Mouse (Mus musculus): ENCODE data around the gene Met.

Gene Met

DNA sequence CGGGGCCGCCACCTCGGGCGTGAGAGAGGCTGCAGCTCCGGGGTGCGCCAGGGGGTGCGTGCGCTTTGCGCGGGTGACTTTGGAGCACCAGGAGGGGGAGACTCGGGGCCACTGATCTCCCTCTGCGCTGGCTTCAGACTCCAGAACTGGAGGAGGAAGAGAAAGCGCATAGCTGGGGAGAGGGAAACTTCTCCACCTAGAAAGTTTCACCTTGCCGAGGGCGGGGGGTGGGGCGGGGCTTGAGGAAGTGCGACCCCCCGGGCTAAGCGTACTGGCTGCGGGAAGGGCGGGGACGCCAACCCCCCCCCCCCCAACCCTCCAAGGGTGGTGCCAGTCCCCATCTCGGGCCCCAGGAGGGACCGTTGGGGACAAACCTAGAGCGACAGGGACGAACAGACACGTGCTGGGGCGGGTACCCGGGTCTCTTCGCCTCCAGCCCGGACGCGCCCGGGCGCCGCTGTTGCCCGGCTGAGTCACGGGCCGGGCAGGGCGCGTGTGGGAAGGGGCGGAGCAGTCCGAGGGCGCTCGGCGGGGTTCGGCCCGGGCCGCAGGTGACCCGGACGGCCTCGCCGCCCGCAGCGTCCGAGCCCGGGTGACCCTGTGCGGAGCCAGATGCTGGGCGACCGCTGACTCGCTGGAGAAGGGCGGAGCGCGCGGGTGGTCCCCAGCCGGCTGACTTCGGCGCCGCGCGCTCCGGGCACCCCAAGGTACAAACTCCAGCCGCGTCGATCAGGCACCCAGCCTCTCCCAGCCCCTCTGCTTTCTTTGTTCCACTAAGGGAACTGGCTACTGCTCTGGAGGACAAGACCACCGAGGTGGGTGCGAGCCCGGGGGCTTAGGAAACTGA is at the start of gene Met:
Gene Met (plus strand): TSS at position 367 of the 847 bp plus-strand sequence.
- DNase-seq (ENCODE audit: low spot score), result peak; percentile 23

DNA sequence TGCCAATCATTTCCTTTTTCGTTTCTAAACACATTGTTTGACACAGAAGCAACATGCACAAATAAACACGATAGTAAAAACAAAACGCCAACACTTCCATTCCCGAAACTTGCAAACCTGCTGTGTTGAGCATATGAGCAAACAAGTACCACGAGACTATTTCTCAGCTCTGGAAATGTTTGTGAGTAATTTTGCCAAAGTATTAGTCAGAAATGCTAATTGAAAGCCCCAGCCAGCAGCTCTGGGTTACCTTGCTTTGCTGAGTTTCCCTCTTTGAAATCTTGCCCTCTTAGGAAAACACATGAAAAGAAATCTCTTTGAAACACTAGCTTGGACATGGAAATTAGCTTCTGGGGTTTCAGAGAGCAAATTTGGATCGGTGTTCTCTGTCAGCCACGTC is 45.4 kb upstream of the Met start:
- no peak for DNase-seq (ENCODE audit: low spot score)

DNA sequence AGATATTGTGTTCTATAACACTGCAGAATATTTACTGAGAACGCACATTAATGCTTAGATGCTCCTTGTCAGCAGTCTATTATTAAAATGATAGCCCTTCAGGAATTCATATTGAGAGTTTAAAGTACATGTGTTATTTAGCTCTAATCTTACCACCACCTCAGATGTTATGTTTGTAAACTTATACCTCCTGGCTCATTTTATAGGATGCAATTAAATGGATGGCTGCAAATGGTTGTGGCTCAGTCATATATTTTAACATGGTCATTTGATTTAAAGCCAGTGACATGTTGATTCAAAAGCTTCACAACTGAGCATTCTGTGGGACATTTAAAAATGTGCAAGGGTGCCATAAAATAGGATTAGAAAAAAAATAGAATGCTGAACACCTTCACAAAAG is 41.2 kb upstream of the Met start:
- DNase-seq (ENCODE audit: low spot score), result no peak

DNA sequence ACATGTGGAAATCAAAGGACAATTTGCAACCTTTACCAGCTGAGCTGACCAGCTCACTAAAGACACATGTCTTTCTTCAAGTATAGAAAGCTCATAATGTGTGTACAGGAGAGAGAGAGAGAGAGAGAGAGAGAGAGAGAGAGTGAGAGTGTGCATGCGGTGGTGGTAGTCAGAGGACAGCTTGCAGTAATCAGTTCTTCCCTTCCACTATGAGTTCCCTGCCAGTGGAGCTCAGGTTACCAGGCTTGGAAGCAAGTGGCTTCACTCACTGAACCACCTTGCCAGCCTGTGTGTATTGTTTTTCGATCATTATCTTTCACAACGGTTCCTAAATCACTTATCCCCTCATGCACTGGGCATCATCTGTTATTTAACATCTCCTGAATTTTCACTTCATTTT is 34.6 kb upstream of the Met start:
- DNase-seq (ENCODE audit: low spot score), result no peak

DNA sequence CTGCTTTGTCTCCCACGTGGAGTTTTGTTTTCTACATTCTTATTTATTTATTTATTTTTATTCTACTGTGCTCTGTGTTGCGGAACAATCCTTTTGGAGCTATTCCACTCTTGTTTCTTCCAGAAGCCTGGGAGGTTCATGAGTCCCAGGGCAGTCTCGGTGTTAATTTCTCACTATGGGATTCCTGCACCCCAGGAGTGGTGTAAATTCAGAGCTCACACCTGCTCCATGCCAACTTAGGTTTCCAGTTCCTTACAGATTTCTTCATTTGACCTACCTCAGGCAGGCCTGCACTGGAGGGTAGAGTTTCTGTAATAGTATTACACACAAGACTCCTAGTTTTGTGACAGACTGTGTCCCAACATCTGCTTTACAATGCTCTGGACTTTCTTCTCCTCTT is 34.0 kb upstream of the Met start:
- DNase-seq (ENCODE audit: low spot score), result no peak

DNA sequence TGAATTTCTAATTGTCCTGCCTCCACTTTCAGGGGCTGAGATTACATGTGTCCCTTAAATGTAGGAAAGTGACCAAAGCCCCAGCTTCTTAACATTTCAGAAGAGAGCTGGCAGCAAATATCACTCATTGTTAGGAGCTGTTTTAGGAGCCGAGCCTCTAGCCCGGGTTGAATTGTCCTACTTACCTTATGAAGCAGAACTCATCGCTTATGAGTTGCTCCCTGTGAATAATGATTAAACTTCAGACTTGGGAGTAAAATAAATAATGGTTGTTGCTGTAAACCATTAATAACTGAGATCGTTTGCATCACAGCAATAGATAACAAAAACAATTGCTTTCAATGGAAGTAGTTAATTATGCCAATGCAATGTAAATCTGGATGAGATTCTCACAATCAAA is 20.3 kb upstream of the Met start:
- no peak for DNase-seq (ENCODE audit: low spot score)

DNA sequence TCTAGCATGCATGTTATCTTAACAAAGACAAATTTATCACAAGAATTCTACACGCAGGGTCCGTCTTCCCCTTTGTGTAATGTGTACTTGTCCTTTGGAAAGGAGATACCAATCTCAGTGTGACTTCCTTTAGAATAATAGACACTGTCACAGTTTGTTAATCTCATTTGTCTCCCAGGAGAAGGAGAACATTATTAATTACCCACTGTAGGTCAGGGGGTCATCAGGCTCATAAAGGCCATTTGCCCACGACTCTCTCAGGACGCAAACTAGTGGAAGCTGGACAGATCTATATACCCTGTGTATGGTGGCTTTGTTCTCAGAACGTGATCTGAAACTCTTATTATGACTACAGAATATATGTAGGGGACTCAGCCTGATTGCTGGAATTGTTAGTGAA is 12.3 kb upstream of the Met start:
- no peak for DNase-seq (ENCODE audit: low spot score)

DNA sequence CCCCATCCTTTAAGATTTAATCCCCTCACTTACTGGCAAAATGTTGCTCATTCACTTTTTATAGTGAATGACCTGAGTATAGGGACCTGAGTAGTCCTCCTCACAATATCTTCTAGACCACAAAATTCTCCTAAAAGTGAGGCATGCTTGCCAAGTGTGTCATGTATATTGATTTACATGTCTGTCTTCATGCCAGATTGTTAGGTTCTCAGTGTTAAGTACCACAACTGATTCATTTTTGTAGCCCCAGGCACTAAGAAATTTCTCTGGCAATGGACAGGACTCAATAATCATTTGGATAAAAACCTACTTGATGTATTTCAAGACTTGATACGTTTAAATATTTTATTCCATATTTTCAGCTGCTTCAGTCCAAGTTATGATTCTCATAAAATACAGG is 8.5 kb upstream of the Met start:
- DNase-seq (ENCODE audit: low spot score), result no peak

DNA sequence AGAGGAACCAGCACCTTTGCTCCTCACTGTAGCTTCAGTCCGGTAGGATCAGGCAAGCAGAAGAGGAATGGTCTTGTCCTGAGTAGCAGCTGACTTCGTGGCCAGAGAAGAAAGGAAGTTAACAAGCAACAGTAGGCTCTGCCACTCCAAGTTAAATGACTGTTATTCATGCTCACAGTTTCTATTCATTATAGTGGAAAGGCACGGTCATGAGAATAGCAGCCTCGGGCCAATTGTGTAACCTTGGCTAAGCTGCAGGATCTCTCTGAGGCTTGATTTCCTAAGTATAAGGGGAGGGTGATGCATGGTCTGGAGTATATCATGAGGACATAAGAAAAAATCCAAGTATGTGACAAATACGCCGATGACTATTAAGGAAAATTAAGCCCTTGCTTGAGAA is 4.0 kb upstream of the Met start:
- DNase-seq (ENCODE audit: low spot score), result no peak

DNA sequence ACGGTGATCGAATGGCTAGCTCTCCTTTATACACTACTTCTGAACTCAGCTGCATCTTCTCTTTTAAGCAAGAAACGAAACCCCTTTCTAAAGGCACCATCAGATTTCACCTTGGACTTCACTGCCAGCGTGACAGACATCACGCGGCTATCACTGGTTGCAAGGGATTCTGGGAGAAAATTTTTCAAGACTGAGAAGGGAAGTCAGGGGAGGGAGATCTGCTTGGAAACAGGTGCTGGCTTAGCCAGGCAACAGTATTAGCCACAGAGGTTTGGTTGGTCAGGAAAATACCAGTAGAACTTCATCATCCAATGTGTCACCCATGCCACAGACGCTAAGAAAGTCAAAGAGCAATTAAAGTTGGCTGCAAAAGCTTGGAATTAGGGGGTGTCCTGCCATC is 2.2 kb upstream of the Met start:
- DNase-seq (ENCODE audit: low spot score), result no peak

DNA sequence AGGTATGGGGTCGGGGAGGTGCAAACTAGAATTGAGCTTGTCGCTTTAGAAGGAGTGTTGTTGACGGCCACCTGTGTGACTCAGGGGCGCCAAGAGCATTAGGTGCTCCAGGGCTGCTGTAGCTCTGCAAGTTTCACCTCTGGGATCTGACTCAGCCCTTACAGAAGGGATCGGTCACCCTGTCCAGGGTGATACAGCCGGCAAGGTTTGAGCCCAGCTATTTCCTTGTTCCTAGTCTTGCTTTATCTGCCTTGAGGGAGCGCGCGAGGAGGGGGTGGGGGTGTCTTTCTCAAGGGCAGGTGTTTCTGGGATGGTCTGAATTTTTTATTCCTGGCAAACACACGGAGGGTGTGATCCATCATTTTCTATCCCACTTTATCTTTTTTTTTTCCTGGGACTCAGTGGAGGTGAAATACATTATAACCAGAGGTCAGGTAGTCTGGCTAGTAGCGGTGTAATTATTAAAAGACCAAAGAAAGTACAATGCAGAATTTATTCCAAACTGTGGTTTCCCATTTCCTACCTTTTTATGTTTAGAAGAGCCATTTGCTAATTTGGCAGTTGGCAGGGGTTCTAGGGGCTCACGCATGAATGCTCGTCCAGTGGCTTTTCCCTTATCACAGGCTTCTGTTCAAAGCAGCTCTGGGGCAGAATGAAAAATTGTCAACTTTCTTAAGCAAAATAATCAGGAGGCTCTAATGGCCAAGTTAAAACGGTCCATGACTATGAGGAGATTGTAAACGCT is 853 bp downstream of the Met start:
- DNase-seq (ENCODE audit: low spot score), result no peak

DNA sequence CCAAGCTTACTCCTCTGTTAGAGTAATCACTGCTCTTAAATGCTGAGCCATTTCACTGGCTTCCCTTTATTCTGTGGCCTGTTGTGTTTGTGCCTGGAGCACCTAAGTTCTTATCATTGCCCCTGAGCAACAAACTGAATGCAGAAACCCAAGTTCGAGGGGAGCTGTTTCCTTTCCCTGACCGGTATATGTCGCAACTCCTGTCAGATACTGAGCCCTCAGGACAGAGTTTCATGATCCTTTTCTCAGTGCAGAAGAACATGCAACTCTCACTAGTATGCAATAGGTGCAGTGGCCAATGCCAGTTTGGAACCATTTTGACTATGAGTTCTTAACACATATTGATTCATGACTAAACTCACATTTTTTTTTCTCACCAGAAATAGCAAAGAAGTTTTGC is 2.9 kb downstream of the Met start:
- no peak for DNase-seq (ENCODE audit: low spot score)

DNA sequence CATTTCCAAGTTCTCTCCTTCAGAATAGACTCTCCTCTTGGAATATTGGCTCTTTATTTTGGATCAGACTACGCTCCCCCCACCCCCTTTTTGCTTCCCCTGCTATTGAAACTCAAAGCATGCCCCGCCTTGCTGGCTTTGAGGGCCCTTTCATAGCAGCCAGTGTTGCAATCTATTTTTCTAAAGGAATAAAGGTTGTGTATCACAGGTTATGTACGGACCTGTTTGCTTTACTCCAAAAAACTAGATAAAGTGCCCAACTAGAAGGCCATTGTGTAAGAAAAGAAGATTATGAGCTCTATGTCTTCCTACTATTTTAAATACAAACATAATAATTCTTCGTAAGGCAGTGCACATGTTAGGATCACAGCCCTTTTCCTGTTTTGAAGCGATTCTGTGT is 5.4 kb downstream of the Met start:
- DNase-seq (ENCODE audit: low spot score), result no peak

DNA sequence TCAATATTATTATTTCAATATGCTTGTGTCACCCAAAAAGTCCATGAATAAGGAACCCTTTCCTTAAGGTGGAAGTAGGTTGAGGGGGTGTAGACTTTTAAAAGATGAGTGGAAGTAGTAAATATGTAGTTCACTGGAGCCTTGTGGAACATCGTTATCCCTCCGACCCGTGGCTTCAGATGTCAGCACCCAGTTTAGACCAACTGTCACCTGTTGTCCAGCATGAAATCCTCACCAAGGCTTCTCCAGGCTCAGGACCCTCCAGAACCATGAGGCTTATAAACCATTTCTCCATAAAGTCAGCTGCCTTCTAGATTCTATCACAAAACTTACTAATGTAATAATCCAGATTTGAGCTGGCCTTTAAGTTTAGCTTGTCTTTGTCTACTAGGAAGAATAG is 9.5 kb downstream of the Met start:
- DNase-seq (ENCODE audit: low spot score), result no peak

DNA sequence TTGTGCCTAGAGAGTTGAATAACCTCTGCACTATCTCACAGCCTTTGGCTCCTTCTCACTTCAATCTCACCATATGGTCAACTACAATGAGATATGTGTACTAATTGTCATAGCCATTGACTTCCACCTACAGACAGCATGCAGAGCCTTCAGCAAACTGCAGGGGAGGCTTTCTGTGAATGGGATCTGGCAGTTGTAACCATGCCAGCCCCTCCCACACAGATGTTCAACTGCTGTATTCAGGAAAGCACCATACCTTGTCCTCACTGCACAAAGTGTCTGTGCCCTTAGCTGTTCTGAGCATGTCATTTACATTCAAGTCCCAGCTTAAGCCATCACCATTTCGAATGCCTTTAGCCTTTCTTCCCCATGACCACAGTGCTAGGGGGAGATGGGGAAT is 14.2 kb downstream of the Met start:
- no peak for DNase-seq (ENCODE audit: low spot score)

DNA sequence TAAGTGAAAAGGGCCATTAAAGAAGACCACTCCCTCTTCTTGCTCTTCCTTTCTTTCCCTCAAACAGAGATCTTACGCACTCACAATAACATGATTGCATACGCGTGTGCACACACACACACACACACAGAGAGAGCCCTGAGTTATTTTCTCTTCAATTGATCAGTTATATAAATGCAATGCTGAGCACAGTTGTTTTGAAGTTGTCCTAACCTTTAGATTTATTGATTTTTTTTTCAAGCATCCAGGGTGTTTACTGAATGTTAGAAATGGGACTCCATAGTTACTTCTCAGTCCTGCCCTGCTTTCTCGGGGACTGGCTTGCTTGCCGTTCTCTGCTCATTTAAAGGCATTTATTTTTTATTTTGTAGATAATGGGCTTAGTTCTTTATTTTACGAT is 14.7 kb downstream of the Met start:
- DNase-seq (ENCODE audit: low spot score), result no peak

DNA sequence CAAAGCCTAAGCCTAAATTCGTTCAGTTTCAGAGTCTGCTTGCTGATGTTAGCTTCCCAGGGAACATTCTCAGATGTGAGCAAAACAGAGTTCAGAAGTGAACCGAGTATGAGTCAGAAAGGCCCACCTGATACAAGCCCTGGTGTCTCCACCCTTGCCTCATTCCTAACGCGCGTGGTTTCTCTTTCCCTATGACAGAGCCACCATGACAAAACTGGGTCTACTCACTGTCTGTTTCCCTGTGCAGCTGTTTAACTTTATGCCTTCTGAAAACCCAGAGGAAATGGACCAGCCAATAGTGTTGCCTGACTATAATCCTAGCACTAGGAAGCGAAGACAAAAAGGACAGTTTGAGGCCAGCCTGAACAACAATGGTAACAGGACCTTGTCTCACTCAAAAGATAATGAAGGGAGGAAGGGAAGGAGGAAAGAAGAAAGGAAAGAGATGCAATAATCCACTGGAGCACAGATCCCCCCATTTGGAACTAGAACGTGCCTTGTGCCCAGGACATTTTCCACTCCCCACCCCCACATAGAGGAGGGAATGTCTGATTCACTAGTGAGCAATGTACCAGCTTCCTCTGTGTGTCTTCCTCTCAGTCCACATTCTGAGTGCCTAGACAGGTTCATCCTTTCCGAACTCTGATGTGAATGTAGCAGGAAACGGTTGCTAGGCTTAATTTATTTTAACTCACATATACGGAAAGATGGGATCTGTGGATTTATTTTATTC is 15.4 kb downstream of the Met start:
- no peak for DNase-seq (ENCODE audit: low spot score)

DNA sequence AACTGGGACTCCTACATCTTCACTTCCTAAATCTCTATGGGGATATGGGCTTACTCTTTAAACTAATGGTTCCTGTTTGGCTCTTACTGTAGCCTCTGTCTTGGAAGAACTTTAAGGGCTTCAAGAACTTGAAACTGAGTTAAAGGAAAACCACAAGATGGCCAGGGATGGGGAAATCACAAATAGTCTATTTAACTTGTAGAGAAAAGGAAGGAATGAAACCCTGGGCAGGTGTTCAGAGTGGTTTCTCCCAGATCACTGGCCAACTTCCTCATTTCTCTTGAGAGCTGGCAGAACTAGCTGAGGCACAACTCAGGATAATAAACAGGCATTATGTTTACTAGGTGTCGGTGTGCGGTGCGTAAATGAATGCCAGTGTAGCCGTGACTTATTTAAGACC is 17.5 kb downstream of the Met start:
- DNase-seq (ENCODE audit: low spot score), result no peak

DNA sequence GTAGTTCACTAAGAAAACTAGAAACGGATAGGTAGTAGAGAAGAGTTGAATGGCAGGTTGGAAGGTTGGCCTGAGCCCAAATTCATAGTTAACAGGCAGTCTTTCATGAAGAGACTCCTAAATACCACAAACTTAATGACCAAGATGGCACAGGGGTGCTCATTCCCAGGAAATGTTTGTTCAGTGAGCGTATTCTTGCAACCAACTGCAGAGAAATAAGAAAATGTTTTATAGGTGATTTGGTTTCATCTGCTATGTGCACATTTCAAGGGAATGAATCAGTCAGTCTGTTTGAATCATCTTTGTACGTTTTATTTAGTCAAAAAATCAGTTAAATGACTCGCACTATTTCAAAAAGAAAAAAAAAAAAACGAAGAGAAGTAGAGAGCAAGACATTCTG is 21.6 kb downstream of the Met start:
- no peak for DNase-seq (ENCODE audit: low spot score)

DNA sequence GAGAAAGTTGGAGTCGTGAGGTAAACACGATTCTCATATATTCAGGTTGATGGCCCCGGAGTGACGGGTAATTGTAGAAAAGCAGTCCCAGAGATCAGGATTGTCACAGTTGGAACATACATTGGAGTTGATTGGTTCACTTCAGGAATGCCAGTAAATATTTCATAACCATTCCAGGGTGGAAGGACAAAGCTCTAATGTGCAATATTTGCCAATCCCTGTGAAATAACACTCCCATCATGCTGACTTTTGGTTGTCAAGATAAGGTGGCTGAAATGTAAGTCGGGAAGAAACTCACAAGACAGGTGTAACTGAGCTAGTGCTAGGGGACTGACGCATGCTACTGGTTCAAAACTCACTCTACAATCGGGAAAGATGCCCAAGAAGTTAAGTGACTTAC is 22.2 kb downstream of the Met start:
- no peak for DNase-seq (ENCODE audit: low spot score)

DNA sequence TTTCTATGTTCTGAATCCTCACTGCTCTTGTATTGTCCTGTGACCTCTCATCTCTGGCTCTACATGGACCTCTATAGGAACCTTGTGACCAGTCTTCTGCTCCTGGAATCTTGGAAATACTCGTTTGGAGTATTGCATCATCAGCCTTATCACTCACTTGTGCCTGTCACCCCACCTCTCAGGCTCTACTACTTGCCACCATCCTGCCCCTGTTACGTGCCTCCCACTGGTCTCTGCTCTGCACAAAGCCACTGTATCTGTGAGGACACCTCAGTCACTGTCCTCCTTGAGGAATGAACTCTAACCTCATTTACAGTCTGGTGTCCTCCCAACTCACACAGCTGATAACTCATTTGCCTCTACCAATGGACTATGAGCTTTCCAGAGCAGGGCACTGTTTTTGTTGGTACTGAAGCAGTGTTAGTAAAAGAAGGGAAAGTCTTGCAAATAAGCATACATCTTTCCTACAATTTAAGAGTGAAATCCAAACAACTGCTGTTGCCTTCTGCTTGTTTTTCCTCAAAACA is 24.8 kb downstream of the Met start:
- DNase-seq (ENCODE audit: low spot score), result no peak

DNA sequence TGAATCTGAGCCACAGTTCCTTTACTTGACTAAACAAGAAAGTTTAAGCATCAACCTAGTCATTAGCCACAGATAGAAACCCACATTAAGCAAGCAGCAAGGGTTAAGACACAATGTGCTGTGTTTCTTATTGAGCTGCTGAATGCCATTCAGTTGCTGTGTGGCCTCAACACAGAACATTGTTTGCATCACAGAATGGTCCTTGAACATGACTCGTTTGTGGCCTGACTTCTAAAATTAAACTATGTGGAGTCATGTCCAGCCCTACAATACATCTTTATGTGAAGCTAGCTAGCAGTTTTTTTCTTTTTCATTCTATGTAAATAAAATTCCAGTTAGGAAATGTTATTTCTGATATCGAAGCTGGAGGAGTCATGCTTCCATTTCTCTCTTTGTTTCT is 27.2 kb downstream of the Met start:
- no peak for DNase-seq (ENCODE audit: low spot score)

DNA sequence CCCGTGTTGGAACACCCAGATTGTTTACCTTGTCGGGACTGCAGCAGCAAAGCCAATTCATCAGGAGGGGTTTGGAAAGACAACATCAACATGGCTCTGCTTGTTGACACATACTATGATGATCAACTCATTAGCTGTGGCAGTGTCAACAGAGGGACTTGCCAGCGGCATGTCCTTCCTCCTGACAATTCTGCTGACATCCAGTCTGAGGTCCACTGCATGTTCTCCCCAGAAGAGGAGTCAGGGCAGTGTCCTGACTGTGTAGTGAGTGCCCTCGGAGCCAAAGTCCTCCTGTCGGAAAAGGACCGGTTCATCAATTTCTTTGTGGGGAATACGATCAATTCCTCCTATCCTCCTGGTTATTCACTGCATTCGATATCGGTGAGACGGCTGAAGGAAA is 27.9 kb downstream of the Met start:
- DNase-seq (ENCODE audit: low spot score), result no peak
